Mouse (Mus musculus) layer of hippocampus, adult 18-20 months (tissue): ENCODE data around the gene Hist1h2bp. TPM values are rescaled to one million over a fixed set of nuclear protein-coding genes. Genes with fewer than 3 reads are reported as not detected.
"Not testable (repeated sequence)": the region's sequence is repeated elsewhere in the genome, so short reads cannot be mapped to it uniquely, and the experiment has no call there.

Experiments
- DNase-seq, 2 experiments: peaks; one replicate each; pipeline ENCODE4 v3.0.0; 2022; ENCODE audit warnings: low spot score in 2 of 2
- long read RNA-seq: library from polyadenylated mRNA; stranded (forward); transcript quantifications from one replicate; pipeline ENCODE4 v2.0.0, GENCODE M21; 2021
- total RNA-seq, 2 experiments: library from RNA; stranded (reverse); gene quantifications; 2 replicates each; pipeline ENCODE4 v1.2.3; 2021

The Hist1h2bp gene
- total RNA-seq: 1 to 10 TPM; 4.7 to 5.9 TPM
- long read RNA-seq: 0 reads

DNA sequence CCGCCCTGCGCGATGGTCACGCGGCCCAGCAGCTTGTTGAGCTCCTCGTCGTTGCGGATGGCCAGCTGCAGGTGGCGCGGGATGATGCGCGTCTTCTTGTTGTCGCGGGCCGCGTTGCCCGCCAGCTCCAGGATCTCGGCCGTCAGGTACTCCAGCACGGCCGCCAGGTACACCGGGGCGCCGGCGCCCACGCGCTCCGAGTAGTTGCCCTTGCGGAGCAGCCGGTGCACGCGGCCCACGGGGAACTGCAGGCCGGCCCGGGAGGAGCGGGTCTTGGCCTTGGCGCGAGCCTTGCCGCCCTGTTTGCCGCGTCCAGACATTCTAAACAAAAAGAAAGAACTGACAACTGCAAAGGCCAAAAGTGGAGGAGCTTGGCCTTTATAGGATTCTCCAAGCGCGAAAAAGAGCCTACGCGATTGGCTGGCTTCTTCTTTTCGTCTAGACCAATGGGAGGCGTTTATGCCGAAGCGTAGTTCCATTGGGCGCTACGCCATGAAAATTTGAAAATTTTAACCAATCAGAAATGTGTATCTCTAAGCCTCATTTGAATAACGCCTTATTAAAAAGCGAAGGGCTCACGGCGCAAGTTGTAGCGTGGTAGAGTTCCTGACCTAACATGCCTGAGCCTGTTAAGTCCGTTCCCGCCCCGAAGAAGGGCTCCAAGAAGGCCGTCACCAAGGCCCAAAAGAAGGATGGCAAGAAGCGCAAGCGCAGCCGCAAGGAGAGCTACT, at the start of gene Hist1h2bp, which contains the start of gene Hist1h2an:
Gene Hist1h2bp, plus strand, starts transcription at position 563 of the 731 bp plus-strand sequence.
Gene Hist1h2an, minus strand, starts transcription at position 320 of the 731 bp plus-strand sequence.
- peak; percentile 87 to 95 for DNase-seq

DNA sequence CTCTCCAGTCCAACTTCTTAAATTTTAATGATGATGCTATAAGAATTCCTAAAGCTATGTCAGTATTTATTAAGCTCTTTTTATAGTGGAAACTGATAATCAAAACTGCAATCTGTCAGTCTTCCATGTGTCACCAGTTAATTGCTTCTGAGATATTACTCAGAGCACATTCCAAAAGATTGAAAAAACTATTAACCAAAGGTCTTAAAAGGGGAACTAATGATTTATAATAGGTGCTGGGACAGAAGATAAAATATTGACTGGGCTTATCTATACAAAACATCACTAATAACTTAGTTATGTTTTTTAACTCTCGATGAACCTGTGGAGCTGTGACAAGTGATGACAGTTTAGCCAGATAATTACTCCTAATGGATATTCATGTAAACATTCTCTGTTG, 42.3 kb upstream of the Hist1h2bp start:
- DNase-seq: no peak

- DNase-seq: no peak
These were observed 37.7 kb upstream of the Hist1h2bp start for GRCm38 (mm10) chr13:21749387-21750158.

DNA sequence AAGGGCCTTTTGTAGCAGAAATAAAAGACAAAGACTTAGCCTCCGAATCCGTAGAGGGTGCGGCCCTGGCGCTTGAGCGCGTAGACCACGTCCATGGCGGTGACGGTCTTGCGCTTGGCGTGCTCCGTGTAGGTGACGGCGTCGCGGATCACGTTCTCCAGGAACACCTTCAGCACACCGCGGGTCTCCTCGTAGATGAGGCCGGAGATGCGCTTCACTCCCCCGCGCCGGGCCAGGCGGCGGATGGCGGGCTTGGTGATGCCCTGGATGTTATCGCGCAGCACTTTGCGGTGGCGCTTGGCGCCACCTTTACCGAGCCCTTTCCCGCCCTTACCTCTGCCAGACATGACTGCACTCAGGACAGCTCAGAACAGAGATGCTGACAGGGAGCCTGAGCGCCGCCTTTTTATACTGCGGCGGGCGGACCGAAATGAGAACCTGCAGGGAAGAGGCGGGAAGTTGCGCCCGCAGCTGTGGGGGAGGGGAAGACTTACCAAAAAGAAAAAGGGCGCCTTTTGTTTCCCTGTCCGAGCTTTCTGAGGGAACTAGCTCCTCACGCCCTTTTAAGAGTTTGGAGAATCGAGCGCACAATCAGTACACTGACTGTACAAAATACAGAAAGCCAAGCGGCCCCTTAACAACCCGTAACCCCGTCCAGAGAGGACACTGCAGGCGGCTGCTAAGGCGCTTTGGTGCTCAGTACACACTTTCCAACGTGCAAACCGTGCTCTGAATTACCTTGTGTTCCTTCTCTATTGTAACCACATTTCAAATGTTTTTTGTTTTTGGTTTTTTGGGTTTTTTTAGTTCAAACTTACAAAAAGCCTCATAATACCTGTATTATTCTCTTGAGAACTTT, 36.9 kb upstream of the Hist1h2bp start, which contains the start of gene Hist1h4k:
Gene Hist1h4k, minus strand, starts transcription at position 347 of the 859 bp plus-strand sequence.
- peak; percentile 89 to 93 for DNase-seq

DNA sequence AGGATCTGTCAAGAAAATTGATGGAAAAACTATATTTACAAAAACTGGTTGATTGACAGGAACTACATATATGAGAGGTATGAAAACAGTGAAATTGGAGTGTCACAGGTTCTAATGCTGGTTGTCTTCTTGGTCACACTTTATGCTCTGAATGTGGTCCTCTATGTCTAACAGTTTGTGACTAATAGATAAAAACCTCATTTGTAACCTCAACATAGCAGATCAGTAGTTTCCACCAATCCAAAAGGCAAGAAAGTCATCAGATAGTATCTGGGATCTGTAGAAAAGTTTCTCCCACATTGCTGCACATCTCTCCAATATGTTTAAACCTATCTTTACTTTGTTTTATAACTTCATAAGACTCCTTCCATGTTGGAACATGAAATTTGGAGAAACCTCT, 35.8 kb upstream of the Hist1h2bp start:
- DNase-seq: no peak

DNA sequence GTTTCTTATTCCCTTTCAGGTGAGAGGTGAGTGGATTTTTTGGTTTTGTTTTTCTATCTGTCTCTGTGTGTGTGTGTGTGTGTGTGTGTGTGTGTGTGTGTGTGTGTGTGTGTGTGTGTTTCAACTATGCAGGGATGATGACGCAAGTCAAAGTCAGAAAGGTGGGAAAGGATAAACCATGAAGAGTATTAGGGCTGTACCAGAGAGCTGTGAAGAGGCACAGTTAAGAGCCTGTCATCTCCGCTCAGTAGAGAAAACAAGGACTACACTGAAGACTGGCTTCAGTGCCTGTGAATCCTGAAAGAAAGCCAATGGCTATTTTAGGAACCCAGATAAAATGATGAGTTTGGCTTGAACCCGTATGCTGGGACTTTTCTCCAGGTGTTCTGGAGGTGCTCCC, 35.4 kb upstream of the Hist1h2bp start:
- DNase-seq: no peak

GRCm38 (mm10) chr13:21752356-21752755, 34.9 kb upstream of the Hist1h2bp start:
- no peak for DNase-seq

DNA sequence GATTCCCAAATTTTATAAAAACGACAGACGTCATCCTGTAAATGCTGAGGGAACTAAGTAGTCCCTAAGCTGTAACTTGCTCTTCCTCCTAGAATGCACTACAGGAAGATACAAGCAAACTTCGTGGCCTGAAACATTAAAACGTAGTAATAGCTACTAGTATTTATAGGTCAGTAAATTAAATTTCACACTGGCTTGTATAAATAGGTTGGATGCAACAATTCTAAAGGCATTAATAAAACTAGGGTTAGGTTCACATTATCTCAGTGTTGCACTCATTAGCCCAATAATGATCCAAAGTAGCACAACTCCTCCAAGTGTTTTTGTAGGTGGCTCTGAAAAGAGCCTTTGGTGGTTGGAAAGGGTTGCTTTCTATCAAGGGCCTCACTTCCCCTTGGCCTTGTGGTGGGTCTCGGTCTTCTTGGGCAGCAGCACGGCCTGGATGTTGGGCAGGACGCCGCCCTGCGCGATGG, 34.2 kb upstream of the Hist1h2bp start:
- no peak for DNase-seq

DNA sequence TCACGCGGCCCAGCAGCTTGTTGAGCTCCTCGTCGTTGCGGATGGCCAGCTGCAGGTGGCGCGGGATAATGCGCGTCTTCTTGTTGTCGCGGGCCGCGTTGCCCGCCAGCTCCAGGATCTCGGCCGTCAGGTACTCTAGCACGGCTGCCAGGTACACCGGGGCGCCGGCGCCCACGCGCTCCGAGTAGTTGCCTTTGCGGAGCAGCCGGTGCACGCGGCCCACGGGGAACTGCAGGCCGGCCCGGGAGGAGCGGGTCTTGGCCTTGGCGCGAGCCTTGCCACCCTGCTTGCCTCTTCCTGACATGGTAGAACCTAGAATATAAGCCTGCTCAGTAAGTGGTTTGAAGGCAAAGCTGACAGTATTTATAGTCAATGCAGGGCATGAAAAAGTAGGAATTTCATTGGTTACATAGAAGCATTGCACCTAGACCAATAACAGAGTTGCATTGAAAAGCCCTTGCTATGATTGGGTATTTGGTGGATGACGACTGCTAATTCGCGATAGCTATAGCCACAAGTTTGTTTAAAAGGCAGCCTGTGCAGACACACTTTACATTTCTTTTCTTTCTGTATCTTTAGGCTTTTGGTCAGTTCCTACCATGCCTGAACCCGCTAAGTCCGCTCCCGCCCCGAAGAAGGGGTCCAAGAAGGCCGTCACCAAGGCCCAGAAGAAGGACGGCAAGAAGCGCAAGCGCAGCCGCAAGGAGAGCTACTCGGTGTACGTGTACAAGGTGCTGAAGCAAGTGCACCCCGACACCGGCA, 33.6 kb upstream of the Hist1h2bp start, which contains the start of the genes Hist1h2ak and Hist1h2bn:
Gene Hist1h2ak, minus strand, starts transcription at position 304 of the 762 bp plus-strand sequence.
Gene Hist1h2bn, plus strand, starts transcription at position 600 of the 762 bp plus-strand sequence.
- peak; percentile 74 to 91 for DNase-seq

DNA sequence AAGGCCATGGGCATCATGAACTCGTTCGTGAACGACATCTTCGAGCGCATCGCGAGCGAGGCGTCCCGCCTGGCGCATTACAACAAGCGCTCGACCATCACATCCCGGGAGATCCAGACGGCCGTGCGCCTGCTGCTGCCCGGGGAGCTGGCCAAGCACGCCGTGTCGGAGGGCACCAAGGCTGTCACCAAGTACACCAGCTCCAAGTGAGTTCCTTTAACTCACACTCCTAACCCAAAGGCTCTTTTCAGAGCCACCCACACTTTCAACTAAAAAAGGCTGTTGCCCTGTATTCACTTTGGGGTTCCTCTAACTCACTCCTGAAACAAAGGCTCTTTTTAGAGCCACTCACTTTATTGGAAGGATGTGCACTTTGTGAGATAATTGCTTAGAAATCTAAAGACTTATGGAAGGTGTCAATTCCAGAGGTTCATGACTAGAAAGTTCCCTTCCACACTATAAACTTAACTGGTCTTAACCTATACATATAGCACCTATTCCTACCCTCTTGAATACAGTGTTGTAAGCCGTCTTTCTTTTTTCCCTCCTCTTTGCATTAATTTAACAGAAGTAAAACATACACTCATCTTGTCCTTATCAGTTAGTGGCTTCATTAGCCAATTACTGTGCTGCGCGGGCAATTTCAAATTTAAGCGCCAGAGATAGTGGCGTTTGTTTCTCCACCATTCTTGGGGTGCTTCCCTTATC, 32.8 kb upstream of the Hist1h2bp start:
- DNase-seq: peak in 1 of 2 experiments; percentile 27

- DNase-seq: no peak
These were observed 31.6 kb upstream of the Hist1h2bp start for GRCm38 (mm10) chr13:21755707-21756106.

GRCm38 (mm10) chr13:21778814-21779766, 8.2 kb upstream of the Hist1h2bp start:
- peak; percentile 33 to 86 for DNase-seq

DNA sequence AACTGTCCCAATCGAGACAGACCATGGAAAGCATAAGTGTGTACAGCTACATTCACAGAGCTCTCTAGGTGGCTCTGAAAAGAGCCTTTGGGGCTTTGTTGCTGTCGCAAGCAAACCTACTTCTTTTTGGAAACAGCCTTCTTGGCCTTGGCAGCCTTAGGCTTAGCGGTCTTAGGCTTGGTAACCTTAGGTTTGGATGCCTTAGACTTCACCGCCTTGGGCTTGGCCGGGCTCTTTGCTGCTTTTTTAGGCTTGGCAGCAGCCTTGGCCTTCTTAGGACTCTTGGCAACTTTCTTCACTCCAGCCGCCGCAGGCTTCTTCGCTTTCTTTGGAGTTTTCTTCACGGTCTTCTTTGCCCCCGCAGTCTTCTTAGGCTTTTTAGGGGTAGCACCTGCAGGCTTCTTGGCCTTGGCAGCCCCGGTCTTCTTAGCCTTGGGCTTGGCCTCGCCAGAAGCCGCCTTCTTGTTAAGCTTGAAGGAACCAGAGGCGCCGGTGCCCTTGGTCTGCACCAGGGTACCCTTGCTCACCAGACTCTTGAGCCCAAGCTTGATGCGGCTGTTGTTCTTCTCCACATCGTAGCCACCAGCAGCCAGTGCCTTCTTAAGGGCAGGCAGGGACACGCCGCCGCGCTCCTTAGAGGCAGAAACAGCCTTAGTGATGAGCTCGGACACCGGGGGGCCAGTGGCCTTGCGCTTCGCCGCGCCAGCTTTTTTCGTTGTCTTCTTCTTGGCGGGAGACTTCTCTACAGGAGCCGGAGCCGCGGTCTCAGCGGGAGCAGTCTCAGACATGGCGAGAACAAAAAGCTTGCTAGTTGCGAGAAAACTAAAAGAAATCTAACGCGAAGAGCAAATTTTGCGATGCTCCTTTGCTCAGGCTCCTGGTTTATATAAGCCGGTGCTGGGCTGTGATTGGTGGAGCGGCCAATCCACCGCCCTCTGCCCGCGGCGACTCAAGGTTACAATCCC, 7.2 kb upstream of the Hist1h2bp start, which contains the start of gene Hist1h1b:
Gene Hist1h1b, minus strand, starts transcription at position 859 of the 965 bp plus-strand sequence.
- DNase-seq: peak; percentile 13 to 69

- no peak for DNase-seq
These were observed 6.2 kb upstream of the Hist1h2bp start for GRCm38 (mm10) chr13:21781021-21781555.

DNA sequence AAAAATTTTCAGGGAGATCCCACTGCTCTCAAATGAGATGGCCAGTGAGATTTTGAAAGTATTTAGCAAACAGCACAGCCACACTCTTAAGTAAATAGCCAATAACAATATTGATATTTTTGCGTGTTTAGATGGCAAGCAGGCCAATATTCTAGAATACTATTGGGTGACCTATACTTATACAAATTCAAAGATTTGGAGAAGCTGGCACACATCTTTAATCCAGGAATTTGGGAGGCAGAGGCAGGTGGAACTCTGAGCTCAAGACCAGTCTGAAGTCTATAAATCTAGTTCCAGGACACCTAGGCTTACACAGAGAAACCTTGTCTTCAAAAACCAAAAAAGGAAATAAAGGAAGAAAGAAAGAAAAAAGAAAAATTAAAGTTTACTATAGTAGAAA, 5.6 kb upstream of the Hist1h2bp start:
- DNase-seq: no peak

GRCm38 (mm10) chr13:21782361-21783254, 4.7 kb upstream of the Hist1h2bp start:
- not testable (repeated sequence) for DNase-seq
